12 mouse cellular contexts compared by ENCODE assay signal in the genomic region with DNA sequence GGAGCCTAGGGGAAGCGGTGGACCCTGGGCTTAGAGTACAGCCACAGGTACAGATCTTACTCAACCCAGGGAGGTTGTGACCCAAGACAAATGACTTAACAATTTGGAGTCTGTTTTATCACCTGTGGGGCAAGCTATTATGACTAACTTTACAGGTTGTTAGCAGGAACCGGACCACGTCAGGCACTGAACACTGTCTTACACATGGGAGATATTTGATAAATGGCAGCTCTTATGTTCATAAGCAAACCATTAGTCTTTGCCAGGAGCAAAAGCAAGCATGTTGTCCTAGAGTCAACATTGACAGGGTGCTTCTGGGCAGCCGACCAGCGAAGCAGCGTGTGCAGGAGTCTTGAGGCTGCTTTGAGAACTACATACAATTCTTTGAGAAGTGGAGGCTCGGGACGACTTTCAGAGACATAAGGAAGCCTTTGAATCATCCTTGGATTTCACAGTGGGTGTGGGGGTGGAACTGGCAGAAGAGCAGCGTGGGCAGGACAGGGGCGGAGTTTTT. TPM values are rescaled to one million over a fixed set of nuclear protein-coding genes. Genes with fewer than 3 reads are reported as not detected.
DNase-seq lines count a peak whose midpoint lies in the region; ATAC-seq and TF ChIP-seq lines count a peak whose summit lies in the region.
"Had no signal": no experiment of that assay in that cellular context is flagged by ENCODE, and none has a peak within 500 bp of the region (broad histone marks: within the 10 kb centered on the region; RNA-seq: fewer than 3 reads in every experiment).

No protein-coding gene starts in this region.

- peak; percentile 45 for DNase-seq in urinary bladder, postnatal 14 days (ENCODE audit: low spot score)
- DNase-seq in urinary bladder, postnatal 4 days (ENCODE audit: low spot score in 2 of 2): no peak
- peak; percentile 59 to 69 for DNase-seq in layer of hippocampus, adult 8-10 months (ENCODE audit: low spot score in 2 of 2)
- peak; percentile 91 for DNase-seq in lung, postnatal 0 days (ENCODE audit: low spot score)
- peak; percentile 87 for DNase-seq in telencephalon, adult 2 months (ENCODE audit: low read depth, low spot score)
- no peak for DNase-seq in heart, embryonic 10.5 days (ENCODE audit: low spot score)
- no peak for DNase-seq in thymus, postnatal 4 days
- DNase-seq in cerebellum, adult 9-10 months: no peak
- DNase-seq: adrenal gland, postnatal 25 days; liver had no signal

- no peak overlapping the region for H3K4me2 ChIP-seq in lung, postnatal 0 days (replicated peaks; ENCODE audit: low read depth, low read length)

- H3K4me3 ChIP-seq in lung, postnatal 0 days (ENCODE audit: low read depth, low read length): no peak overlapping the region
- H3K4me3 ChIP-seq in heart, embryonic 10.5 days: no peak overlapping the region
- H3K4me3 ChIP-seq: hindbrain, embryonic 10.5 days had no signal

- no peaks in the 10 kb centered on the region for H3K9me3 ChIP-seq in lung, postnatal 0 days (ENCODE audit: low read length)
- H3K9me3 ChIP-seq in heart, embryonic 10.5 days: no peaks in the 10 kb centered on the region
- H3K9me3 ChIP-seq: G1E; hindbrain, embryonic 10.5 days had no signal

- peak overlapping the region; percentile 74 for H3K27ac ChIP-seq in lung, postnatal 0 days (ENCODE audit: low read length)
- H3K27ac ChIP-seq in heart, embryonic 10.5 days: no peak overlapping the region
- H3K27ac ChIP-seq: hindbrain, embryonic 10.5 days had no signal

- no peaks in the 10 kb centered on the region for H3K36me3 ChIP-seq in lung, postnatal 0 days (ENCODE audit: insufficient read depth, low read length)
- H3K36me3 ChIP-seq in heart, embryonic 10.5 days: 0 out of 2 replicates have a peak, but pooled peaks cover 5% of the 10 kb centered on the region
- H3K36me3 ChIP-seq: G1E had no signal

- peak; percentile 48 for TF ChIP-seq CTCF in lung, postnatal 0 days (IDR thresholded peaks at IDR 0.05)

- ATAC-seq in lung, postnatal 0 days: peak; percentile 66

- no peaks in the 10 kb centered on the region for H3K27me3 ChIP-seq in lung, postnatal 0 days (replicated peaks; ENCODE audit: insufficient read depth, low read length)
- no peaks in the 10 kb centered on the region for H3K27me3 ChIP-seq in heart, embryonic 10.5 days (ENCODE audit: insufficient read depth, poor library complexity, severe bottlenecking)

- peak; percentile 86; the same call in 1 of the 2 replicates for TF ChIP-seq EP300 in lung, postnatal 0 days (IDR thresholded peaks at IDR 0.05)

- 43% methylated on average over 10 of the region's 10 CpGs for WGBS in lung, postnatal 0 days
- 84% methylated on average over 10 of the region's 10 CpGs for WGBS in heart, embryonic 10.5 days

- no peak overlapping the region for H3K9ac ChIP-seq in lung, postnatal 0 days (replicated peaks; ENCODE audit: low read depth)

- H3K4me1 ChIP-seq in lung, postnatal 0 days (ENCODE audit: insufficient read depth, low read depth, low read length): peaks cover 14% of the 10 kb centered on the region
- peaks cover 24% of the 10 kb centered on the region for H3K4me1 ChIP-seq in heart, embryonic 10.5 days

RNA-seq across cellular contexts. Expression of a gene that starts 33.6 kb away (rescaled TPM):
- total RNA-seq in layer of hippocampus, adult 8-10 months (2022): 100 to 1,000 TPM in 2 of 4 experiments, 10 to 100 TPM in 2; 92.8 to 106 (median 98.1) TPM
- 120 and 155 TPM in 2 replicates for polyA plus RNA-seq in lung, postnatal 0 days (2015; fragmentation: Nextera tagmentation; extraction: Ambion mirVana)
- polyA plus RNA-seq in heart, embryonic 10.5 days (2016; fragmentation: Nextera tagmentation; extraction: Ambion mirVana): 27.9 and 29.1 TPM in 2 replicates

RNA-seq across cellular contexts. Expression of a gene that starts 52.1 kb away (rescaled TPM):
- 100 to 1,000 TPM in 1 of 4 experiments, 10 to 100 TPM in 3; 63.5 to 114 (median 84.2) TPM for total RNA-seq in layer of hippocampus, adult 8-10 months (2022)
- 38.9 and 42.7 TPM in 2 replicates for polyA plus RNA-seq in lung, postnatal 0 days (2015; fragmentation: Nextera tagmentation; extraction: Ambion mirVana)
- 13.5 and 17.0 TPM in 2 replicates for polyA plus RNA-seq in heart, embryonic 10.5 days (2016; fragmentation: Nextera tagmentation; extraction: Ambion mirVana)

RNA-seq across cellular contexts. Expression of a gene that starts 52.2 kb away (rescaled TPM):
- total RNA-seq in layer of hippocampus, adult 8-10 months (2022): 10 to 100 TPM; 24.3 to 30.2 (median 26.8) TPM
- 15.9 and 19.7 TPM in 2 replicates for polyA plus RNA-seq in lung, postnatal 0 days (2015; fragmentation: Nextera tagmentation; extraction: Ambion mirVana)
- polyA plus RNA-seq in heart, embryonic 10.5 days (2016; fragmentation: Nextera tagmentation; extraction: Ambion mirVana): 12.9 and 13.3 TPM in 2 replicates

Comparison
In these comparisons a context has a peak if more than half of its experiments do, and no peak if none do; other contexts are left out.
1. DNase-seq: peak in urinary bladder, postnatal 14 days (single experiment), layer of hippocampus, adult 8-10 months (2 of 2), lung, postnatal 0 days (single experiment) and telencephalon, adult 2 months (single experiment); none in urinary bladder, postnatal 4 days (0 of 2), heart, embryonic 10.5 days (single experiment), thymus, postnatal 4 days (single experiment) and cerebellum, adult 9-10 months (single experiment).